Mouse (Mus musculus): ENCODE results near the gene N4bp2l1. TPM values are rescaled to one million over a fixed set of nuclear protein-coding genes. Genes with fewer than 3 reads are reported as not detected.

N4bp2l1 gene
- total RNA-seq, 1 experiment, result 0.80 TPM

- 0 out of 2 replicates have a peak, but pooled peaks cover 2% of the 10 kb centered on the region for H3K36me3 ChIP-seq (ENCODE audit: control insufficient read depth, insufficient read depth, low read length, poor library complexity, severe bottlenecking)
- H3K4me3 ChIP-seq (ENCODE audit: insufficient read depth in 1 of 2, low read depth in 1 of 2, low read length in 2 of 2, poor library complexity in 1 of 2, severe bottlenecking in 1 of 2), result no peak overlapping the region
- no peak for DNase-seq (ENCODE audit: low read depth, low spot score)
- H3K9ac ChIP-seq (ENCODE audit: insufficient read depth, low read depth, low read length, poor library complexity, severe bottlenecking), result no peak overlapping the region
- no peak overlapping the region for H3K27ac ChIP-seq (ENCODE audit: insufficient read depth, low read depth, low read length, poor library complexity, severe bottlenecking)
- H3K9me3 ChIP-seq (ENCODE audit: control insufficient read depth, insufficient read depth, low read depth, low read length), result no peaks in the 10 kb centered on the region
- H3K4me1 ChIP-seq (ENCODE audit: control insufficient read depth in 2 of 2, insufficient read depth in 2 of 2, low read length in 2 of 2, poor library complexity in 1 of 2), result peaks cover 0 to 1% of the 10 kb centered on the region in 2 experiments; a peak in 1 of 4 replicates
- in situ Hi-C loops (cut with MboI; ENCODE audit: low sequenced_read_pairs in 2 of 2, unreplicated experiment in 2 of 2), result no loop called here
- TF ChIP-seq CHD2 (IDR thresholded peaks at IDR 0.05; ENCODE audit: low read depth, low read length) (no peak), ZNF384 (IDR thresholded peaks at IDR 0.05; ENCODE audit: low read depth, low read length) (no peak), MAFK (IDR thresholded peaks at IDR 0.05; ENCODE audit: insufficient read depth, low read depth, low read length) (no peak)
Observed at GRCm38 (mm10) chr5:150525239-150525638, 71.7 kb downstream of the N4bp2l1 start.

DNA sequence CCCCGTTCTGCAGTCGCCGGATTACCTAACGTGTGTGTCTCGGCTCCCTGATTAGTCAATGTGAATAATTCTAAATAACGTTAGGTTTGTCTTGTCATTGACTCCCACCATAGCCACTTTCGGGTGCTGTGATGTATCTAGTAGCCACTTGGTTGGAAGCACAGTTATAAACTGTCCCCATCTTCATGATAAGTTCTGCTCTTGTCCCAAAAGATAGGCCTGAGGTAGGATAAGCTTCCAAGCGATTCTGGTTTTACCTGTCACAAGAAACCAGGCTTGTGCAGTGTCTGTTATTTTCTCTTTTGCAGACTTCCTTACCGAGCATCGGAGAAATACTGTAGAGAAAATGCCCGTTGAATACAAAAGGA, 74.1 kb downstream of the N4bp2l1 start:
- peak; percentile 6 for DNase-seq (ENCODE audit: low read depth, low spot score)
- Histone ChIP-seq H3K36me3 (ENCODE audit: control insufficient read depth, insufficient read depth, low read length, poor library complexity, severe bottlenecking) (0 out of 2 replicates have a peak, but pooled peaks cover 2% of the 10 kb centered on the region), H3K9me3 (ENCODE audit: control insufficient read depth, insufficient read depth, low read depth, low read length) (no peaks in the 10 kb centered on the region), H3K9ac (ENCODE audit: insufficient read depth, low read depth, low read length, poor library complexity, severe bottlenecking) (peak overlapping the region; percentile 98), H3K27ac (ENCODE audit: insufficient read depth, low read depth, low read length, poor library complexity, severe bottlenecking) (peak overlapping the region; percentile 51), H3K4me1 (ENCODE audit: control insufficient read depth in 2 of 2, insufficient read depth in 2 of 2, low read length in 2 of 2, poor library complexity in 1 of 2) (no peaks in the 10 kb centered on the region), H3K4me3 (ENCODE audit: insufficient read depth in 1 of 2, low read depth in 1 of 2, low read length in 2 of 2, poor library complexity in 1 of 2, severe bottlenecking in 1 of 2) (peak overlapping the region; percentile 68 to 95)
- in situ Hi-C loops (cut with MboI; ENCODE audit: low sequenced_read_pairs in 2 of 2, unreplicated experiment in 2 of 2), result no loop called here
- TF ChIP-seq HCFC1 (IDR thresholded peaks at IDR 0.05; ENCODE audit: borderline replicate concordance, insufficient read depth, low read length) (no peak), CHD2 (IDR thresholded peaks at IDR 0.05; ENCODE audit: low read depth, low read length) (no peak), ZNF384 (IDR thresholded peaks at IDR 0.05; ENCODE audit: low read depth, low read length) (no peak), MAFK (IDR thresholded peaks at IDR 0.05; ENCODE audit: insufficient read depth, low read depth, low read length) (no peak), ZC3H11A (IDR thresholded peaks at IDR 0.05; ENCODE audit: borderline replicate concordance, low read depth, low read length) (no peak)

GRCm38 (mm10) chr5:150521937-150522866, 74.8 kb downstream of the N4bp2l1 start, which contains the start of gene Brca2:
Gene Brca2, plus strand, starts transcription at chr5:150522630.
- in situ Hi-C loops (cut with MboI; ENCODE audit: low sequenced_read_pairs in 2 of 2, unreplicated experiment in 2 of 2), result no loop called here
- DNase-seq (ENCODE audit: low read depth, low spot score), result peak; percentile 72
- H3K4me3 ChIP-seq (ENCODE audit: insufficient read depth in 1 of 2, low read depth in 1 of 2, low read length in 2 of 2, poor library complexity in 1 of 2, severe bottlenecking in 1 of 2), result peak within 1 kb of the TSS; percentile 68 to 95
- H3K27ac ChIP-seq (ENCODE audit: insufficient read depth, low read depth, low read length, poor library complexity, severe bottlenecking), result peak within 1 kb of the TSS; percentile 51
- peaks cover 0 to 4% of the 10 kb centered on the region in 2 experiments; a peak in 1 of 4 replicates for H3K4me1 ChIP-seq (ENCODE audit: control insufficient read depth in 2 of 2, insufficient read depth in 2 of 2, low read length in 2 of 2, poor library complexity in 1 of 2)
- H3K36me3 ChIP-seq (ENCODE audit: control insufficient read depth, insufficient read depth, low read length, poor library complexity, severe bottlenecking), result 0 out of 2 replicates have a peak, but pooled peaks cover 2% of the 10 kb centered on the region
- TF ChIP-seq HCFC1 (IDR thresholded peaks at IDR 0.05; ENCODE audit: borderline replicate concordance, insufficient read depth, low read length), result peak; percentile 81
- TF ChIP-seq ZC3H11A (IDR thresholded peaks at IDR 0.05; ENCODE audit: borderline replicate concordance, low read depth, low read length), result no peak
- peak within 1 kb of the TSS; percentile 98 for H3K9ac ChIP-seq (ENCODE audit: insufficient read depth, low read depth, low read length, poor library complexity, severe bottlenecking)
- H3K9me3 ChIP-seq (ENCODE audit: control insufficient read depth, insufficient read depth, low read depth, low read length), result no peaks in the 10 kb centered on the region

Other genes starting within 250 kb of the N4bp2l1 start
- gene Zar1l, start 79.0 kb downstream of the N4bp2l1 start, total RNA-seq (2012; rRNA removed), result not detected in 2 replicates
- gene Brca2, start 74.6 kb downstream of the N4bp2l1 start, total RNA-seq (2012; rRNA removed), result 49.7 and 77.9 TPM in 2 replicates
- 55.6 and 58.4 TPM in 2 replicates for gene N4bp2l2, start 69.0 kb upstream of the N4bp2l1 start, total RNA-seq (2012; rRNA removed)
- 24.8 and 26.6 TPM in 2 replicates for gene Pds5b, start 76.6 kb upstream of the N4bp2l1 start, total RNA-seq (2012; rRNA removed)